ENCODE assay signal across 8 mouse cellular contexts in the genomic region with DNA sequence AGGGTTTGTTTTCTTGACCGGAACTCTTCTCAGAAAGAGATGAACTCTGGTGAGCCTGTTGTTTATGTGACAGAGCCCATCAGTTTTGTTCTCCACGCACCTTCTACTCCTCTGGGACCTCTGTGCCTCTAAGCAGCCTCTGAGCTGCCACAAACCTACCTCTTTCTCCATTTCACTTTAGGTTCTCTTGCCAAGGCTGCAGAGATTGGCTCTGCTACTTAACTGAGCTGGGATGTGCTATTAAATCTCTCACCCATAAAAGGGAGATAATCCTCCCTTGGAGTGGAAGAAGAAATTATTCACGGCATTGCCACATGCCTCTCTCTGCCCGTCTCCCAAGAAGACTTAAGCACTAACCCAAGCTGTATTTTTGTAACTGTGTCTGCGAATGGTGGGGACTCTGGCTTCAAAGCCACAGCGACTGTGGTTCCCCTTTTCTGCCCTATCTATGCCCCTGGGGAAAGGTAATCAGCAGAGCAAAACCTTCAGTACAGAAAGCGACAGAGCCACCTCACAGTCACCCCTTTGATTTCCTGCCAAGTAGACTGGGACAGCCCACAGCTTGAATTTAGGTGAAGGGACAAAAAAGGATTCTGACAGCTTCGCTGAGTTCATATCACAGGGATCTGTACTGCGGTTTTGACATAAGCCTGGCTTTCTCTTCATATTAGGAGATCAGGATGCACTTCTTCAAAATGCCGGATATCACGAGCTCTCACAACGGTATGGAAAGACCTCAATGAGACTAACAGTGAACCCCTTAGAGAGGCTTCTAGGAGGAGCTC.
A peak's percentile ranks its signal among the peaks of the same experiment; 100 is the strongest.
DNase-seq lines count a peak whose midpoint lies in the region; ATAC-seq and TF ChIP-seq lines count a peak whose summit lies in the region.

No protein-coding gene starts in this region.

- ATAC-seq in kidney, postnatal 0 days (replicated peaks; ENCODE audit: low FRiP score, low read depth), result no peak

- DNase-seq in adrenal gland, adult 2 months, result peak; percentile 33
- no peak for DNase-seq in adrenal gland, postnatal 25 days
- peak; percentile 47 for DNase-seq in kidney, postnatal 0 days (ENCODE audit: low spot score)
- no peak for DNase-seq in kidney, adult 8-10 months
- peak; percentile 57 for DNase-seq in fat pad, adult 2 months (ENCODE audit: extremely low read depth, low read depth, low spot score)
- peak; percentile 9 to 26 for DNase-seq in spleen, postnatal 14 days (ENCODE audit: low spot score in 2 of 2)
- DNase-seq in urinary bladder, adult 2 months (ENCODE audit: low spot score), result no peak
- DNase-seq in right cerebral cortex, postnatal 36 days (ENCODE audit: low spot score in 2 of 2), result no peak

- H3K4me1 ChIP-seq in kidney, postnatal 0 days (replicated peaks; ENCODE audit: insufficient read depth, low read length), result 0 out of 2 replicates have a peak, but pooled peaks cover 5% of the 10 kb centered on the region

- no peak overlapping the region for H3K4me3 ChIP-seq in kidney, postnatal 0 days (replicated peaks; ENCODE audit: low read depth, low read length)

- no peak for TF ChIP-seq CTCF in kidney, postnatal 0 days (IDR thresholded peaks at IDR 0.05; ENCODE audit: low read depth)

- H3K27ac ChIP-seq in kidney, postnatal 0 days, result no peak overlapping the region

- H3K4me2 ChIP-seq in kidney, postnatal 0 days (ENCODE audit: low read length), result no peak overlapping the region

- 38% methylated on average over 12 of the region's 12 CpGs for WGBS in kidney, postnatal 0 days

- no peaks in the 10 kb centered on the region for H3K36me3 ChIP-seq in kidney, postnatal 0 days (ENCODE audit: insufficient read depth, low read length)

- H3K9ac ChIP-seq in kidney, postnatal 0 days (ENCODE audit: low read depth, low read length), result no peak overlapping the region

- H3K27me3 ChIP-seq in kidney, postnatal 0 days (ENCODE audit: insufficient read depth, low read length), result no peaks in the 10 kb centered on the region

- no peaks in the 10 kb centered on the region for H3K9me3 ChIP-seq in kidney, postnatal 0 days (replicated peaks; ENCODE audit: low read length)

Comparison
In these comparisons a context has a peak if more than half of its experiments do, and no peak if none do; other contexts are left out.
1. DNase-seq: peak in adrenal gland, adult 2 months (single experiment), kidney, postnatal 0 days (single experiment), fat pad, adult 2 months (single experiment) and spleen, postnatal 14 days (2 of 2); none in adrenal gland, postnatal 25 days (single experiment), kidney, adult 8-10 months (0 of 2), urinary bladder, adult 2 months (single experiment) and right cerebral cortex, postnatal 36 days (0 of 2).